In the genomic region with DNA sequence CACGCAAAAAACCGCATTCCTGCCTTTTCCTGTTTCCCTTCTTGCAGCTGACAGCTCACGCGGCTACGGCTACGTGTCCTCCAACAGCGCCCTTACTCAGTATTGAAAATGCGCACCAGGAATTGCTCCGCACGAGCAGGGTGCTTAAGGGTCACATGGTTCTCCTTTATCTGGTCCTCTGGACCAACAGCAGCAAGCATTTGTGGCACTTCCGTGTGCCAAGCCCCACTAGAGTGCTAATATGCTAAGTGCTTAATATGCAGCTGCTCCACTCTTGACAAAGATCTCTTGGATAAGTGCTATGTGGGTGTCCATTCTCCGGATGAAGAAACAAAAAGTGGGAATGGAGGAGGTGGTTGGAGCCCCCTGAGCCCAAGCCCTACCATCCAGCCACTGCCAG, we compare ENCODE assay signal across 14 mouse cellular contexts.
"Had no signal": no experiment of that assay in that cellular context is flagged by ENCODE, and none has a peak within 500 bp of the region (broad histone marks: within the 10 kb centered on the region; RNA-seq: fewer than 3 reads in every experiment).

No protein-coding gene starts in this region.

- H3K27me3 ChIP-seq: midbrain, embryonic 12.5 days; neural tube, embryonic 13.5 days had no signal

- H3K4me1 ChIP-seq: midbrain, embryonic 12.5 days; neural tube, embryonic 13.5 days had no signal

- H3K9ac ChIP-seq: limb, embryonic 12.5 days; liver, embryonic 14.5 days; lung, embryonic 14.5 days; midbrain, embryonic 12.5 days; neural tube, embryonic 13.5 days had no signal

- H3K36me3 ChIP-seq: limb, embryonic 12.5 days; midbrain, embryonic 12.5 days; neural tube, embryonic 13.5 days had no signal

- H3K4me2 ChIP-seq: limb, embryonic 12.5 days; lung, embryonic 14.5 days; midbrain, embryonic 12.5 days; neural tube, embryonic 13.5 days had no signal

- H3K9me3 ChIP-seq: limb, embryonic 12.5 days; midbrain, embryonic 12.5 days; neural tube, embryonic 13.5 days had no signal

- DNase-seq: layer of hippocampus, postnatal 36 days; lung, embryonic 14.5 days; retina, postnatal 1 day; right cerebral cortex, postnatal 4 days; spleen, adult 18-20 months; thymus, adult 18-20 months; thymus, postnatal 25 days had no signal

- H3K4me3 ChIP-seq: limb, embryonic 12.5 days; midbrain, embryonic 12.5 days; neural tube, embryonic 13.5 days had no signal

- ATAC-seq: inflammation-experienced regulatory T-cells, adult 6 months; intestine, postnatal 0 days; midbrain, embryonic 16.5 days had no signal

- H3K27ac ChIP-seq: limb, embryonic 12.5 days; liver, embryonic 14.5 days; midbrain, embryonic 12.5 days; neural tube, embryonic 13.5 days had no signal
